Mouse (Mus musculus) liver, embryonic 14.5 days (tissue): Measurements from ENCODE around the gene Myo1f. TPM values are rescaled to one million over a fixed set of nuclear protein-coding genes. Genes with fewer than 3 reads are reported as not detected.
A peak's percentile ranks its signal among the peaks of the same experiment; 100 is the strongest.

Experiments used
- ATAC-seq: fragments of 200-750 bp; cut with Nextera tagmentation; 2 replicates; pipeline ENCODE4 v1.8.0; 2017; ENCODE audit warnings: moderate number of reproducible peaks, mild to moderate bottlenecking, moderate library complexity; ENCODE audit not compliant: insufficient read depth
- DNase-seq, 3 experiments: peaks; one replicate each; pipeline ENCODE4 v3.0.0-alpha.2; 2012 to 2013; ENCODE audit warnings: low read depth in 3 of 3, low spot score in 3 of 3
- H3K27ac ChIP-seq: fragments of 300-500 bp; sonication (generic); 2 replicates; pipeline ENCODE4 v1.5.1; 2014; ENCODE audit warnings: moderate library complexity, mild to moderate bottlenecking, control low read depth, inconsistent platforms
- H3K27me3 ChIP-seq: fragments of 300-500 bp; sonication (generic); 2 replicates; pipeline ENCODE4 v1.6.1; 2014; ENCODE audit warnings: mild to moderate bottlenecking, low read length, moderate library complexity; ENCODE audit not compliant: control insufficient read depth, insufficient read depth
- H3K36me3 ChIP-seq: fragments of 300-500 bp; sonication (generic); replicated peaks from 2 replicates; pipeline ENCODE4 v1.6.1; 2014; ENCODE audit warnings: low read depth; ENCODE audit not compliant: control insufficient read depth, insufficient read depth
- H3K4me1 ChIP-seq, 2 experiments: fragments of 200-500 bp in 1 of 2; fragments of 300-500 bp in 1 of 2; sonication (generic) in 1 of 2; replicated peaks; 2 replicates each; pipeline ENCODE4 v1.6.1; 2012 to 2014; ENCODE audit warnings: antibody characterized with exemption in 1 of 2, inconsistent platforms in 1 of 2, low read length in 1 of 2; ENCODE audit not compliant: control insufficient read depth in 2 of 2, insufficient read depth in 2 of 2
- H3K4me2 ChIP-seq: fragments of 300-500 bp; sonication (generic); 2 replicates; pipeline ENCODE4 v1.6.1; 2014; ENCODE audit warnings: low read depth, mild to moderate bottlenecking, control low read depth, moderate library complexity
- H3K4me3 ChIP-seq, 2 experiments: fragments of 200-500 bp in 1 of 2; fragments of 300-500 bp in 1 of 2; sonication (generic) in 1 of 2; 2 replicates each; pipeline ENCODE4 v1.5.1; 2012 to 2014; ENCODE audit warnings: low read depth in 2 of 2, low read length in 2 of 2, mild to moderate bottlenecking in 2 of 2, control low read depth in 1 of 2, inconsistent platforms in 1 of 2, moderate library complexity in 1 of 2; ENCODE audit not compliant: insufficient read depth in 1 of 2
- H3K9ac ChIP-seq: fragments of 300-500 bp; sonication (generic); replicated peaks from 2 replicates; pipeline ENCODE4 v1.6.1; 2014; ENCODE audit warnings: mild to moderate bottlenecking, control low read depth, moderate library complexity
- H3K9me3 ChIP-seq: fragments of 300-500 bp; sonication (generic); 2 replicates; pipeline ENCODE4 v1.6.1; 2016; ENCODE audit warnings: low read length, mixed read lengths; ENCODE audit not compliant: control insufficient read depth
- CTCF ChIP-seq: IDR thresholded peaks from 2 replicates; pipeline ENCODE4 v1.5.1; 2016; ENCODE audit warnings: antibody characterized with exemption, low read depth, control low read depth
- EP300 ChIP-seq: IDR thresholded peaks from 2 replicates; pipeline ENCODE4 v1.6.1; 2016; ENCODE audit warnings: antibody characterized with exemption, low read depth
- WGBS: fragments of 180-500 bp; shearing (Covaris S2); extraction: QIAGEN DNeasy Blood & Tissue Kit; methylation state at CpG from one replicate; pipeline ENCODE4 v1.1.7; 2014; ENCODE audit not compliant: insufficient replicate concordance; 5-methylcytosine and 5-hydroxymethylcytosine counted together
- polyA plus RNA-seq, 2 experiments: library from polyadenylated mRNA; depleted of rRNA in 1 of 2; stranded (reverse) in 1 of 2; unstranded in 1 of 2; fragments of >200 nt; fragmentation: Nextera tagmentation in 1 of 2; extraction: Ambion mirVana in 1 of 2; gene quantifications; 2 replicates each; pipeline versions ENCODE4 v1.2.1 to v1.2.3; 2012 to 2014

Gene Myo1f
- polyA plus RNA-seq, 2 experiments: 4.5 to 5.9 TPM

DNA sequence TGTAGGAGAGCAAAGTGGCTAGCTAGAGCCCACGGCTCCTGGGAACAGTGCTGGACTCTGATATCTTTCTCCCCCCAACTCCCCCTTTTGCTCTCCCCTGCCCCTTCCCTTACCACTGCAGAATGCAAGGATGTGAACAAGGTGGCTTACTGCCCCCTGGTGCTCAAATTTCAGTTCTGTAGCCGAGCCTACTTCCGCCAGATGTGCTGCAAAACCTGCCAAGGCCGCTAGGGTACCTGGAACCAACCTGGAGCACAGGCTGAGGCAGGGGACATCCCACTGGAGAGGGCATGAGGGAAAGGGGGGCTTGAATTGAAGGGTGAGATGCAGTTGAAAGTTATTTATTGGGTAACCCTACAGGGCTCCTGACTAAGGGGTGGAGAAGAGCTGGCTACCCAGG lies 2.5 kb upstream of the Myo1f start:
- Histone ChIP-seq H3K27ac (no peak overlapping the region), H3K4me3 (no peak overlapping the region), H3K9me3 (no peaks in the 10 kb centered on the region), H3K9ac (no peak overlapping the region), H3K4me1 (no peaks in the 10 kb centered on the region), H3K27me3 (no peaks in the 10 kb centered on the region), H3K36me3 (no peaks in the 10 kb centered on the region), H3K4me2 (no peak overlapping the region)
- DNase-seq (no peak), ATAC-seq (no peak)
- 46% methylated on average over 4 of the region's 4 CpGs for WGBS
- TF ChIP-seq EP300 (no peak), CTCF (peak; percentile 80)

DNA sequence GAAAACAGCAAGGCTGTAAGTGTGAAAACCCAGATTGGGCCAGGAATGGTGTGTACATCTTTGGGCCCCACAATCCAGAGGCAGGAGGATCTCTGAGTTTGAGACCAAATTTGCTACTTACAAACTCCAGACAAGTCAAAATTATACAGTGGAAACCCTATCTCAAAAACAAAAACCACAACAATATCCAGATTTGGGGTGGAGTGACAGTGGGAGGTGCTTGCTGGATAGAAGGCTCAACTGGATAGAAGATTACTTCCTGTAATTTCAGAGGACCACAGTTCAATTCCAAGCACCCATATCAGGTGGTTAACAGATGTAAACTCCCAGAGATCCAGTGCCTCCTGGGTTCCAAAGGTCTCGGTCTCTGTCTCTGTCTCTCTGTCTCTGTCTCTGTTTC lies 971 bp upstream of the Myo1f start:
- no peaks in the 10 kb centered on the region for H3K36me3 ChIP-seq
- WGBS: 61% methylated on average over 1 of the region's 1 CpGs
- DNase-seq (no peak), ATAC-seq (no peak)
- TF ChIP-seq EP300 (no peak), CTCF (no peak)
- no peak overlapping the region for H3K4me2 ChIP-seq
- H3K4me3 ChIP-seq: no peak overlapping the region
- no peaks in the 10 kb centered on the region for H3K27me3 ChIP-seq
- H3K9ac ChIP-seq: no peak overlapping the region
- no peaks in the 10 kb centered on the region for H3K4me1 ChIP-seq
- no peaks in the 10 kb centered on the region for H3K9me3 ChIP-seq
- H3K27ac ChIP-seq: no peak overlapping the region

DNA sequence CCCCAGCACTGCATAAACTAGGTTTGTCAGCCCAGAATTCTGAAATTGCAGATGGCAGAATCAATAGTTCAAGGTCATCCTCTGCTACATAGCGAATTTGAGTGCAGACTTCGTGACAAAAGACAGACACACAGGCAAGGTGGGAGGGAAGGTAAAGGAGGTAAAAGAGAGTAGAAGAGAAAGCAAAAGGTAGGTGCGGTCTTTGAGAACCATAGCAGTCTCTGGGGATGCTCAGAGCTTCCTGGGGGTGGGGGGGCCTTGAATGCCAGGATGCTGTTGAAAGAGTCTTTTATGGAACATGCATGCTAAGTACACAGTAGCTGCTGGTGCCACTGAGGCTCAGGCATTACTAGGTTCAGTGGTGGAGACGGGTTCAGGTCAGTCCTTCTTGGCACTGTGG lies 2.4 kb downstream of the Myo1f start:
- TF ChIP-seq EP300 (no peak), CTCF (no peak)
- ATAC-seq: no peak
- Histone ChIP-seq H3K27ac (no peak overlapping the region), H3K4me1 (no peaks in the 10 kb centered on the region), H3K36me3 (no peaks in the 10 kb centered on the region), H3K27me3 (no peaks in the 10 kb centered on the region), H3K9me3 (no peaks in the 10 kb centered on the region), H3K9ac (no peak overlapping the region), H3K4me3 (no peak overlapping the region), H3K4me2 (peak overlapping the region; percentile 8; the same call in 1 of the 2 replicates)
- no peak for DNase-seq
- 56% methylated on average over 4 of the region's 4 CpGs for WGBS

DNA sequence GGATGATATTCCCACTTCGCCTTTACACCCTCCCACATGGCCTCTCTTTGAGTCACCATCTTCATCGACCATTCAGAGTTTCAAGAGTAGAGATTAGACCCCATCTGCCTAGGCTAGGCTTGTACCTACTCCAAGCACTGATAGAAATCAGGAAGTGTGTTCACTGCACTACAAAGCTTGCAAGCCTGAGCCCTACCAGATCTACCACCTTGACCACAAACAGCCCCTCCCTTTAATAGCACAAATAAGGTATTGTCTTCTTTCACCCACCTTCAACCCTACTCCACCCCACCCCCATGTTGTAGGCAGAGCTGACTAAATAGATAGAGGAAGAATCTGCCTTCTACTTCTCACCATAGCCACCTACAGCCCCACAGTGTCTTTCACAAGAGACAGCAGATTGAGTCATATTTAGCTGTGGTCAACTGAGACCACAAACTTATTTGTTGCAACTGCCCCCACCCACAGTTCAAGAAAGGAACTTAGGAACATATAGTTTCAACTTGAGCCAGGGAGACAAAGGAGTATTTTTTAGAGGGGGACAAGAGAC lies 8.1 kb downstream of the Myo1f start:
- 9% methylated on average over 2 of the region's 2 CpGs for WGBS
- Histone ChIP-seq H3K36me3 (no peaks in the 10 kb centered on the region), H3K27ac (no peak overlapping the region), H3K9me3 (no peaks in the 10 kb centered on the region), H3K4me2 (no peak overlapping the region), H3K27me3 (no peaks in the 10 kb centered on the region), H3K4me3 (no peak overlapping the region), H3K4me1 (peaks cover 0 to 12% of the 10 kb centered on the region in 2 experiments; a peak in 2 of 4 replicates), H3K9ac (no peak overlapping the region)
- TF ChIP-seq EP300 (no peak), CTCF (no peak)
- no peak for ATAC-seq
- peak in 1 of 3 experiments; percentile 37 for DNase-seq

DNA sequence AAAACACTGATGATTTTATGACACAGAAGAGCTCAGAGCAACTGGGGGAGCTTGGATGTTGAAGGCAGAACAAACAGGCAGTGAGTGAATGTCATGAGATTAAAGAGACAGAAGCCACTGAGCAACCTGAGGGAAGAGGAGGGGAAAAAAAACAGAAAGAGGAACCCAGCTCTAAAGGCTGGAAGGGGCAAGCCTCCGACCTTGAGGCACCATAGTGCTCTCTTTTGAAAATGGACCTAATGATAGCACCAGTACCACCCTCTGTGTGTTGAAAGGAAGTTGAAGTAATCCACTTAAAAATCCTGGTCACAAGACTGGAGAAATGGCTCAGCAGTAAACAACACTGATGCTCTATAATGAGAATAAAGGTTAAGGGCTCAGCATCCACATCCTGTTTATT lies 9.1 kb downstream of the Myo1f start:
- WGBS: 17% methylated on average over 1 of the region's 1 CpGs
- no peak overlapping the region for H3K27ac ChIP-seq
- no peak for ATAC-seq
- TF ChIP-seq CTCF (no peak), EP300 (no peak)
- no peaks in the 10 kb centered on the region for H3K9me3 ChIP-seq
- no peak overlapping the region for H3K4me2 ChIP-seq
- H3K4me1 ChIP-seq: peaks cover 0 to 12% of the 10 kb centered on the region in 2 experiments; a peak in 2 of 4 replicates
- DNase-seq: no peak
- H3K9ac ChIP-seq: no peak overlapping the region
- H3K4me3 ChIP-seq: no peak overlapping the region
- no peaks in the 10 kb centered on the region for H3K27me3 ChIP-seq
- no peaks in the 10 kb centered on the region for H3K36me3 ChIP-seq
